Mouse (Mus musculus) adipose tissue, adult 10 weeks (tissue): ENCODE measurements around the gene Gfod2. TPM values are rescaled to one million over a fixed set of nuclear protein-coding genes. Genes with fewer than 3 reads are reported as not detected.

Experiments
- polyA plus RNA-seq: library from polyadenylated mRNA; stranded (reverse); fragments of 350-450 nt; fragmentation: Illumina TruSeq; extraction: RNeasy Lipid Tissue Mini Kit (QIAGEN cat#74804); gene quantifications from one replicate; pipeline ENCODE4 v1.2.3, GENCODE M21; 2014; ENCODE audit warnings: low read depth, low replicate concordance

Gene Gfod2
- 10.8 TPM for polyA plus RNA-seq

DNA sequence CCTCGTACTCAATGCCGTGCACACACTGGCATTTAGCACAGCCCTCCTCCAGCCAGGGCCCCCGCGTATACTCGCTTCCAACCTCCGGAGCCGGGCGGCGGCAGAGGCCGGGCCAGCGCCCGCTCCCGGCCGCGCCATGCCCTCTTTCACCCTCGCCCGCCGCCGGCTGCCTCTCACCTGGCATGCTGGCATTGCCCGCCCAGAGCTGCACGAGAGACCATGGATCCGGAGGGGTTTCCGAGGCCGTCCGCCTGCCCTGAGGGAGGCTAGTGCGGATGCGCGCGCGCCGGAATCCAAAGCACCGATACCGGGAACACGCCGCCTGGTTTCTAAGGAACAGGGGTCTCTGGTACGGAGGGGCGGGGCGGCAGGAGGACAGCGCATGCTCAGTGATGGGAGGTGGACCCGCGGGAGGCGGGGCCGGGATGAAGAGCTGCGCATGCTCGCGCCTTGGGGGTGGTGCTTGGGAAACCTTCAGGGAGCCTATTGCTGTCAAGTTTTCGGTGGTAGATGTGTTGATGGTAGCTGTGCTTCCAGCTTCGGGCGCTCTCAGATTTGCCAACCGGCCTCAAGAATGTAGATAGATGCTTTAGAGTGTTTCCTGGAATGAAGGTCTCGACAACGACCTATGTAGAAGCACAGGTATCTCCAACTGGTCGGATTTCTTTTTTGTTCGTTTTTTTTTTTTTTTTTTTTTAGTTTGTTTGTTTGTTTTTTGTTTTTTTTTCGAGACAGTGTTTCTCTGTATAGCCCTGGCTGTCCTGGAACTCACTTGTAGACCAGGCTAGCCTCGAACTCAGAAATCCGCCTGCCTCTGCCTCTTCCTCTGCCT is at the start of gene Gfod2:
Gene Gfod2, minus strand, starts transcription at position 388 of the 832 bp plus-strand sequence.

GRCm38 (mm10) chr8:105707498-105708403 is 50.7 kb downstream of the Gfod2 start, which contains the start of the genes 4933405L10Rik and Enkd1:
Gene 4933405L10Rik (plus strand): TSS chr8:105707655.
Gene Enkd1 (minus strand): TSS chr8:105708210.

GRCm38 (mm10) chr8:105700966-105701824 is 57.3 kb downstream of the Gfod2 start, which contains the start of the genes Acd and Pard6a:
Gene Acd (minus strand): TSS chr8:105701102.
Gene Pard6a (plus strand): TSS chr8:105701148.

GRCm38 (mm10) chr8:105685796-105686308 is 72.6 kb downstream of the Gfod2 start, which contains the start of gene Carmil2:
Gene Carmil2 (plus strand): TSS chr8:105686274.

Other genes starting within 250 kb of the Gfod2 start
- gene Hsd11b2, start 239.9 kb downstream of the Gfod2 start, polyA plus RNA-seq: 1.1 TPM
- gene Atp6v0d1, start 192.6 kb downstream of the Gfod2 start, polyA plus RNA-seq: 128 TPM
- 18.4 TPM for gene Ripor1, start 153.4 kb downstream of the Gfod2 start, polyA plus RNA-seq
- gene Ctcf, start 122.1 kb downstream of the Gfod2 start, polyA plus RNA-seq: 38.3 TPM
- not detected for gene Agrp, start 121.3 kb downstream of the Gfod2 start, polyA plus RNA-seq
- gene Carmil2, start 72.4 kb downstream of the Gfod2 start, polyA plus RNA-seq: 0.82 TPM
- gene Acd, start 57.6 kb downstream of the Gfod2 start, polyA plus RNA-seq: 24.3 TPM
- gene Pard6a, start 57.5 kb downstream of the Gfod2 start, polyA plus RNA-seq: 13.0 TPM
- gene 4933405L10Rik, start 51.0 kb downstream of the Gfod2 start, polyA plus RNA-seq: 0.74 TPM
- gene Enkd1, start 50.5 kb downstream of the Gfod2 start, polyA plus RNA-seq: 6.0 TPM
- 15.9 TPM for gene Ranbp10, start 68.7 kb upstream of the Gfod2 start, polyA plus RNA-seq
- gene Tsnaxip1, start 69.1 kb upstream of the Gfod2 start, polyA plus RNA-seq: 5.6 TPM
- gene Cenpt, start 94.6 kb upstream of the Gfod2 start, polyA plus RNA-seq: 12.0 TPM
- 24.7 TPM for gene Thap11, start 96.5 kb upstream of the Gfod2 start, polyA plus RNA-seq
- gene Nutf2, start 101.9 kb upstream of the Gfod2 start, polyA plus RNA-seq: 71.3 TPM
- 30.9 TPM for gene Edc4, start 122.2 kb upstream of the Gfod2 start, polyA plus RNA-seq
- not detected for gene Nrn1l, start 134.9 kb upstream of the Gfod2 start, polyA plus RNA-seq
- gene Pskh1, start 141.8 kb upstream of the Gfod2 start, polyA plus RNA-seq: 26.0 TPM
- gene Ctrl, start 175.2 kb upstream of the Gfod2 start, polyA plus RNA-seq: 1.3 TPM
- gene Psmb10, start 179.8 kb upstream of the Gfod2 start, polyA plus RNA-seq: 39.5 TPM
- 1.5 TPM for gene Lcat, start 184.7 kb upstream of the Gfod2 start, polyA plus RNA-seq
- gene Slc12a4, start 207.4 kb upstream of the Gfod2 start, polyA plus RNA-seq: 22.0 TPM
- gene Dpep3, start 220.8 kb upstream of the Gfod2 start, polyA plus RNA-seq: 5.3 TPM
- 15.9 TPM for gene Dus2, start 232.7 kb upstream of the Gfod2 start, polyA plus RNA-seq
- not detected for gene Dpep2nb, start 247.3 kb upstream of the Gfod2 start, polyA plus RNA-seq